Comparison of ENCODE assay signal across 26 mouse cellular contexts in genomic region chr4:100495176-100495575, GRCm38 (mm10). TPM values are rescaled to one million over a fixed set of nuclear protein-coding genes. Genes with fewer than 3 reads are reported as not detected.
A peak's percentile ranks its signal among the peaks of the same experiment; 100 is the strongest.
DNase-seq lines count a peak whose midpoint lies in the region; ATAC-seq and TF ChIP-seq lines count a peak whose summit lies in the region.
"Had no signal": no experiment of that assay in that cellular context is flagged by ENCODE, and none has a peak within 500 bp of the region (broad histone marks: within the 10 kb centered on the region; RNA-seq: fewer than 3 reads in every experiment).

No protein-coding gene starts in this region.

- no peaks in the 10 kb centered on the region for H3K36me3 ChIP-seq in liver, adult 2 months (ENCODE audit: control insufficient read depth, insufficient read depth, low read length)
- H3K36me3 ChIP-seq in liver, embryonic 16.5 days (ENCODE audit: control insufficient read depth, insufficient read depth), result no peaks in the 10 kb centered on the region
- no peaks in the 10 kb centered on the region for H3K36me3 ChIP-seq in liver, embryonic 11.5 days (ENCODE audit: control insufficient read depth, insufficient read depth, low read length)
- H3K36me3 ChIP-seq in liver, postnatal 0 days (replicated peaks; ENCODE audit: insufficient read depth, low read length), result no peaks in the 10 kb centered on the region
- H3K36me3 ChIP-seq in liver, embryonic 12.5 days, result no peaks in the 10 kb centered on the region
- H3K36me3 ChIP-seq: G1E had no signal

- no peak overlapping the region for H3K9ac ChIP-seq in liver, adult 2 months (ENCODE audit: low read depth, low read length)
- no peak overlapping the region for H3K9ac ChIP-seq in liver, embryonic 16.5 days (ENCODE audit: low read depth, low read length)
- H3K9ac ChIP-seq in liver, embryonic 11.5 days (ENCODE audit: low read depth, low read length), result no peak overlapping the region
- H3K9ac ChIP-seq in liver, postnatal 0 days (replicated peaks), result no peak overlapping the region
- H3K9ac ChIP-seq in liver, embryonic 12.5 days, result no peak overlapping the region

- H3K9me3 ChIP-seq in liver, embryonic 16.5 days (replicated peaks; ENCODE audit: control insufficient read depth, low read length), result no peaks in the 10 kb centered on the region
- H3K9me3 ChIP-seq in liver, embryonic 11.5 days (ENCODE audit: control insufficient read depth, low read length), result no peaks in the 10 kb centered on the region
- H3K9me3 ChIP-seq in liver, postnatal 0 days (ENCODE audit: low read length), result no peaks in the 10 kb centered on the region
- no peaks in the 10 kb centered on the region; the same call in 1 of the 2 replicates for H3K9me3 ChIP-seq in liver, embryonic 12.5 days (replicated peaks)

- no peak for TF ChIP-seq CTCF in liver, adult 2 months (IDR thresholded peaks at IDR 0.05; ENCODE audit: low read depth, low read length)
- TF ChIP-seq CTCF in liver, postnatal 0 days (IDR thresholded peaks at IDR 0.05; ENCODE audit: low read depth), result no peak

- ATAC-seq in liver, embryonic 16.5 days (ENCODE audit: low read depth), result peak; percentile 55; the same call in 1 of the 2 replicates
- ATAC-seq in liver, embryonic 11.5 days (replicated peaks; ENCODE audit: low FRiP score), result no peak
- peak; percentile 68; the same call in 1 of the 2 replicates for ATAC-seq in liver, postnatal 0 days
- ATAC-seq in liver, embryonic 12.5 days, result no peak
- ATAC-seq: activated CD4-positive, CD25-positive, alpha-beta regulatory T cell, adult 4 months; CD4-positive, CD25-positive, alpha-beta regulatory T cell, adult 4 months; Patski had no signal

- H3K27ac ChIP-seq in liver, adult 2 months (replicated peaks; ENCODE audit: insufficient read depth, low read depth, low read length), result no peak overlapping the region
- no peak overlapping the region for H3K27ac ChIP-seq in liver, embryonic 16.5 days (ENCODE audit: low read length)
- H3K27ac ChIP-seq in liver, embryonic 11.5 days (ENCODE audit: low read depth, low read length), result no peak overlapping the region
- no peak overlapping the region for H3K27ac ChIP-seq in liver, postnatal 0 days (ENCODE audit: low read depth)
- no peak overlapping the region for H3K27ac ChIP-seq in liver, embryonic 12.5 days

- 25% methylated on average over 3 of the region's 3 CpGs for WGBS in liver, adult 2 months
- WGBS in liver, embryonic 16.5 days (ENCODE audit: insufficient replicate concordance), result 66% methylated on average over 3 of the region's 3 CpGs
- WGBS in liver, embryonic 11.5 days, result 91% methylated on average over 3 of the region's 3 CpGs
- WGBS in liver, postnatal 0 days (ENCODE audit: insufficient replicate concordance), result 69% methylated on average over 3 of the region's 3 CpGs
- 75% methylated on average over 3 of the region's 3 CpGs for WGBS in liver, embryonic 12.5 days (ENCODE audit: insufficient replicate concordance)

- no peak for TF ChIP-seq POLR2A in liver, adult 2 months (IDR thresholded peaks at IDR 0.05; ENCODE audit: extremely low read depth, insufficient read depth, low read length)

- no peaks in the 10 kb centered on the region for H3K27me3 ChIP-seq in liver, adult 2 months (ENCODE audit: control insufficient read depth, insufficient read depth, low read length)
- H3K27me3 ChIP-seq in liver, embryonic 16.5 days (ENCODE audit: control insufficient read depth, insufficient read depth, low read depth, low read length), result no peaks in the 10 kb centered on the region
- H3K27me3 ChIP-seq in liver, embryonic 11.5 days (replicated peaks; ENCODE audit: control insufficient read depth, insufficient read depth, low read length), result no peaks in the 10 kb centered on the region
- no peaks in the 10 kb centered on the region for H3K27me3 ChIP-seq in liver, postnatal 0 days (ENCODE audit: insufficient read depth, low read length)
- no peaks in the 10 kb centered on the region for H3K27me3 ChIP-seq in liver, embryonic 12.5 days (replicated peaks)
- H3K27me3 ChIP-seq: CH12.LX had no signal

- H3K4me3 ChIP-seq in liver, adult 2 months (ENCODE audit: insufficient read depth, low read depth, low read length), result no peak overlapping the region
- no peak overlapping the region for H3K4me3 ChIP-seq in liver, embryonic 16.5 days (ENCODE audit: low read depth, low read length)
- no peak overlapping the region for H3K4me3 ChIP-seq in liver, embryonic 11.5 days (ENCODE audit: low read depth, low read length)
- no peak overlapping the region for H3K4me3 ChIP-seq in liver, postnatal 0 days (ENCODE audit: low read depth, low read length)
- no peak overlapping the region for H3K4me3 ChIP-seq in liver, embryonic 12.5 days

- no peaks in the 10 kb centered on the region for H3K4me1 ChIP-seq in liver, adult 2 months (ENCODE audit: control insufficient read depth, insufficient read depth, low read length)
- H3K4me1 ChIP-seq in liver, embryonic 16.5 days (ENCODE audit: control insufficient read depth, low read depth, low read length), result no peaks in the 10 kb centered on the region
- no peaks in the 10 kb centered on the region for H3K4me1 ChIP-seq in liver, embryonic 11.5 days (replicated peaks; ENCODE audit: control insufficient read depth, insufficient read depth, low read length)
- H3K4me1 ChIP-seq in liver, postnatal 0 days (ENCODE audit: insufficient read depth), result no peaks in the 10 kb centered on the region
- no peaks in the 10 kb centered on the region for H3K4me1 ChIP-seq in liver, embryonic 12.5 days

- TF ChIP-seq EP300 in liver, postnatal 0 days (IDR thresholded peaks at IDR 0.05; ENCODE audit: low read depth), result no peak

- peak; percentile 59 for DNase-seq in heart, adult 11 months
- no peak for DNase-seq in heart, adult 8-10 months (ENCODE audit: low spot score)
- peak; percentile 5 for DNase-seq in liver, adult 2 months (ENCODE audit: extremely low read depth, low read depth, low spot score)
- no peak for DNase-seq in liver
- no peak for DNase-seq in liver, embryonic 11.5 days (ENCODE audit: low spot score)
- no peak for DNase-seq in liver, postnatal 0 days
- DNase-seq: adrenal gland, adult 2 months; adrenal gland, adult 8-10 months; adrenal gland, postnatal 10 days; adrenal gland, postnatal 14 days; adrenal gland, postnatal 25 days; adrenal gland, postnatal 36 days; B cell, adult 2 months; cerebellum, adult 11 months; cerebellum, adult 11-12 months had no signal

- H3K79me2 ChIP-seq in liver, adult 2 months (ENCODE audit: control insufficient read depth, insufficient read depth, low read length), result no peaks in the 10 kb centered on the region

- H3K4me2 ChIP-seq in liver, embryonic 16.5 days (ENCODE audit: low read depth, low read length), result no peak overlapping the region
- H3K4me2 ChIP-seq in liver, embryonic 11.5 days, result no peak overlapping the region
- no peak overlapping the region for H3K4me2 ChIP-seq in liver, postnatal 0 days (ENCODE audit: low read depth, low read length)
- H3K4me2 ChIP-seq in liver, embryonic 12.5 days, result no peak overlapping the region

RNA-seq across cellular contexts. Expression of gene Ube2u, which starts 16.5 kb away (rescaled TPM):
- not detected for total RNA-seq in heart, adult 8-10 months (2022)
- total RNA-seq in liver, adult 2 months (2014; rRNA removed), result 2.5 and 3.3 TPM in 2 replicates
- 0.32 and 0.80 TPM in 2 replicates for polyA plus RNA-seq in liver, adult 2 months (2012; rRNA removed)
- polyA plus RNA-seq in liver, embryonic 16.5 days (2015; fragmentation: Nextera tagmentation; extraction: Ambion mirVana), result 0.22 and 0.39 TPM in 2 replicates
- 0.12 and 0.25 TPM in 2 replicates for polyA plus RNA-seq in liver, embryonic 11.5 days (2014; fragmentation: Nextera tagmentation; extraction: Ambion mirVana)
- 0.49 and 0.96 TPM in 2 replicates for polyA plus RNA-seq in liver, postnatal 0 days (2015; fragmentation: Nextera tagmentation; extraction: Ambion mirVana)
- polyA plus RNA-seq in liver, embryonic 12.5 days (2016; fragmentation: Nextera tagmentation; extraction: Ambion mirVana), result 0.11 and 0.13 TPM in 2 replicates
- total RNA-seq: adrenal gland, adult 18-20 months; adrenal gland, adult 8-10 months; adrenal gland, postnatal 10 days; adrenal gland, postnatal 14 days; adrenal gland, postnatal 25 days; CH12.LX; ES-E14; G1E; MEL had no signal
- polyA plus RNA-seq: activated CD4-positive, CD25-positive, alpha-beta regulatory T cell, adult 4 months; adrenal gland, adult 2 months; C2C12; CD4-positive, CD25-positive, alpha-beta regulatory T cell, adult 4 months; G1E; Patski had no signal

Comparison
In these comparisons a context has a peak if more than half of its experiments do, and no peak if none do; other contexts are left out.
1. DNase-seq: peak in heart, adult 11 months (single experiment) and liver, adult 2 months (single experiment); none in heart, adult 8-10 months (single experiment), liver (single experiment), liver, embryonic 11.5 days (single experiment) and liver, postnatal 0 days (single experiment).
2. ATAC-seq: peak in liver, embryonic 16.5 days (single experiment) and liver, postnatal 0 days (single experiment); none in liver, embryonic 11.5 days (single experiment) and liver, embryonic 12.5 days (single experiment).